Mouse (Mus musculus) left cerebral cortex, adult 2 months (tissue): ENCODE measurements at regions not wholly inside any gene's neighbourhood (a gene's known extent, or its start where the extent isn't known, plus 50 kb on each side); places are given as distances from the start of the nearest gene placed in this dataset.

Experiments used
- DNase-seq, 2 experiments: peaks; one replicate each; pipeline ENCODE4 v3.0.0; 2021 to 2022; ENCODE audit warnings: low spot score in 2 of 2, mixed read lengths in 1 of 2; ENCODE audit errors: extremely low spot score in 1 of 2
- H3K27ac ChIP-seq: fragments of 200-600 bp; 2 replicates; pipeline ENCODE4 v1.8.1; 2022
- H3K4me3 ChIP-seq: fragments of 200-600 bp; 2 replicates; pipeline ENCODE4 v1.8.1; 2022
- CTCF ChIP-seq: fragments of 200-600 bp; IDR thresholded peaks from 2 replicates; pipeline ENCODE4 v1.8.1; 2022; ENCODE audit warnings: antibody characterized with exemption, mild to moderate bottlenecking, moderate library complexity
- intact Hi-C: fragments of 180-260 bp; cut with DNase I; formaldehyde crosslinking; loops from one replicate; pipeline ENCODE4 v1.15.1; 2025

- no peak for TF ChIP-seq CTCF
- no peak overlapping the region for H3K4me3 ChIP-seq
- intact Hi-C loops: no loop called here
- DNase-seq: no peak
- no peak overlapping the region for H3K27ac ChIP-seq
Measured at GRCm38 (mm10) chr15:7723202-7723721, 87.4 kb upstream of the Gdnf start.

GRCm38 (mm10) chr15:7723770-7724169, 86.9 kb upstream of the Gdnf start:
- H3K4me3 ChIP-seq: no peak overlapping the region
- intact Hi-C loops: no loop called here

GRCm38 (mm10) chr15:7725505-7725904, 85.1 kb upstream of the Gdnf start:
- TF ChIP-seq CTCF: no peak
- DNase-seq: no peak
- H3K4me3 ChIP-seq: no peak overlapping the region
- H3K27ac ChIP-seq: no peak overlapping the region
- intact Hi-C loops: no loop called here

More at GRCm38 (mm10) chr15:7723770-7724169, 86.9 kb upstream of the Gdnf start:
- no peak overlapping the region for H3K27ac ChIP-seq
- TF ChIP-seq CTCF: no peak
- no peak for DNase-seq

- TF ChIP-seq CTCF: no peak
- H3K4me3 ChIP-seq: no peak overlapping the region
- H3K27ac ChIP-seq: no peak overlapping the region
- intact Hi-C loops: no loop called here
- no peak for DNase-seq
Measured at GRCm38 (mm10) chr15:7747586-7747985, 63.1 kb upstream of the Gdnf start.

GRCm38 (mm10) chr15:7750441-7750840, 60.2 kb upstream of the Gdnf start:
- Histone ChIP-seq H3K4me3 (no peak overlapping the region), H3K27ac (no peak overlapping the region)
- intact Hi-C loops: no loop called here
- no peak for TF ChIP-seq CTCF
- no peak for DNase-seq
